Mouse (Mus musculus): ENCODE data around the gene Inpp5a. TPM values are rescaled to one million over a fixed set of nuclear protein-coding genes. Genes with fewer than 3 reads are reported as not detected.

Inpp5a gene
- polyA plus RNA-seq, 1 experiment from 2014 or later = 4.0 TPM

DNA sequence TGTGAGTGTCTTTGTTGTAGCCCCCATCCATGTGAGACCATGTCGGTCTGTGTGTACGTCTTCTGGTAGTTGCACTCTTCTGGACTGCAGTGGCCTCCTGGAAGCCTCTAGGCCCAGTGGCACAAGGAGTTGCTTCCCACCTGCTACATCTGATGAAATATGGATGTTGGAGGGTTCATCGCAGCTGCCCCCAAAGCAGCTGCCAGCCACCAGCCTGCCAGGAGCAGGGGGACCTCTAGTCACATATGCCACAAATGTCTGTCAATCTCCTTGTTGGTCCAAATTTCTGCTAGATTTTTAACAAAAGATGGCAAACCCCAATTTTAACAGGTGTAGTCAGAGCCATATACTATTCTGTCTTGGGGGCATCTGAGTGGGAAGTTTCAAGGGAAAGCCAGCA is 26.4 kb upstream of the Inpp5a start:
- Histone ChIP-seq H3K4me2 (no peak overlapping the region), H3K36me3 (no peaks in the 10 kb centered on the region), H3K4me3 (replicated peaks) (no peak overlapping the region), H3K9me3 (replicated peaks) (no peaks in the 10 kb centered on the region), H3K27ac (no peak overlapping the region), H3K9ac (no peak overlapping the region), H3K27me3 (no peaks in the 10 kb centered on the region), H3K4me1 (replicated peaks) (peaks cover 27% of the 10 kb centered on the region)
- ATAC-seq (ENCODE audit: low read depth) (no peak), DNase-seq (no peak)
- 88% methylated on average over 3 of the region's 3 CpGs for WGBS (ENCODE audit: insufficient replicate concordance)

DNA sequence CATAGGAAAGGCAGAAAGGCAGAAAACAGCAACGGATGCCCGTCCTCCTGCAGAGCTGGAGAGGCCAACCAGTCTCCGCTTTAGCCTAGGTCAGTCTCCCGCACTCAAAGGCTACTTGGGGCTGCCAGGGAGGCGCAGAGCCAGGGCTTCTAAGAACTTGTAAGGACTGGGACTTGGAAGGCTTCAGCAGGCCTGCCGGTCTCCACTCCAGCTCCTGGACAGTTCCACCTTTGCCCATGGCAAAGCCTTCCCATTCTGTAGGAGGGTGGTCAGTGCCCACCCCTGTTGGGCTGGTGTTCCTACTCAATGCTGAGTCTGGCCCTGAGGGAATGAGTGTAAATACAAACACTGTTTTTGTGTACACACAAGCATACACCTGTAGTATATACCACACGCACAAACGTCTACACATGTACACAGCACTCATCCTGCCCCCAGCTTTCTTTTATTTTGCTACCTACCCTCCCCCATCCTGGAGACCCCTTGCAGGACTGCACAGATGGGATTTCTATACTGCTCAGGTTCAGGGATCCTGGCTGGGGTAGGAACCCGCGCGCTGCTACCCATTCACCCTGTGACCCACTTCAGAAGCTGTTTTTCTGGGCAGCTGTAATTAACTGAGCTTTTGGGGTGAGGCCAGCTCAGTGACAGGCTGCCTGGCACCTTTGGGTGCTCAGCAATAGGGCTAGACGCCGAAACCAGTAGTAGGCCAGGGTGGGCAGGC is 25.5 kb upstream of the Inpp5a start:
- Histone ChIP-seq H3K27ac (peak overlapping the region; percentile 50), H3K4me3 (replicated peaks) (no peak overlapping the region), H3K4me2 (no peak overlapping the region), H3K9me3 (replicated peaks) (no peaks in the 10 kb centered on the region), H3K36me3 (no peaks in the 10 kb centered on the region), H3K27me3 (no peaks in the 10 kb centered on the region), H3K4me1 (replicated peaks) (peaks cover 33% of the 10 kb centered on the region), H3K9ac (no peak overlapping the region)
- DNase-seq = no peak
- no peak for ATAC-seq (ENCODE audit: low read depth)
- 72% methylated on average over 13 of the region's 13 CpGs for WGBS (ENCODE audit: insufficient replicate concordance)

DNA sequence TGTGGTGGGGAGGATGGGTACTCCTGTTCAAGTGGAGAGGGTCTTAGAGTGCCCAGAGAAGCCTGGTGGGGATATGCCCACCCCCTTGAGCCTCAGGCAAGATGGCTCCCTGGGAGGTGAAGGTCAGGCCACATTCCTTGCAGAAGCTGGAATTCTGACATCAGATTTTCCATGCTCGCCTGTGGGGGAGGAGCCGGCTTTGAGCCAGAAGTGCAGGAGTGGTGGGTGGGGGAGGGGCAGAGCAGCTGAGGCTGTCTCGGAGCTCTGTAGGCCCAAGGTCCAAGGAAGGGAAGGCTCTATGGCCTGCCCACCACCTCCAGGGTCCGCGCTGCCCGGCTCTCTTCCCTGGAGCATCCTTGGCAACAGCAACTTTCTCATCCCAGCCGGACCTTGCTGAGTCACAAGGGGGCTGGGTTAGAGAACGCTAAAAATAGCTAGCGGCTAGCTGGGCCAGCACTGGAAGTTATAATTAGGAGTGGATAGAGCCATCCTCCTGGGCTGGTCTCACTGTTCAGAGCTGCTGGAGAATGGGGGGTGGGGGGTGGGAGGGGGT is 24.8 kb upstream of the Inpp5a start:
- Histone ChIP-seq H3K4me1 (replicated peaks) (peaks cover 37% of the 10 kb centered on the region), H3K4me2 (0 out of 2 replicates have a peak overlapping the region, but pooled peaks have one; percentile 21), H3K27ac (peak overlapping the region; percentile 50; the same call in 1 of the 2 replicates), H3K9ac (no peak overlapping the region), H3K27me3 (no peaks in the 10 kb centered on the region), H3K36me3 (no peaks in the 10 kb centered on the region), H3K9me3 (replicated peaks) (no peaks in the 10 kb centered on the region), H3K4me3 (replicated peaks) (no peak overlapping the region)
- 15% methylated on average over 9 of the region's 9 CpGs for WGBS (ENCODE audit: insufficient replicate concordance)
- no peak for DNase-seq
- ATAC-seq (ENCODE audit: low read depth) = peak; percentile 30; the same call in 1 of the 2 replicates

DNA sequence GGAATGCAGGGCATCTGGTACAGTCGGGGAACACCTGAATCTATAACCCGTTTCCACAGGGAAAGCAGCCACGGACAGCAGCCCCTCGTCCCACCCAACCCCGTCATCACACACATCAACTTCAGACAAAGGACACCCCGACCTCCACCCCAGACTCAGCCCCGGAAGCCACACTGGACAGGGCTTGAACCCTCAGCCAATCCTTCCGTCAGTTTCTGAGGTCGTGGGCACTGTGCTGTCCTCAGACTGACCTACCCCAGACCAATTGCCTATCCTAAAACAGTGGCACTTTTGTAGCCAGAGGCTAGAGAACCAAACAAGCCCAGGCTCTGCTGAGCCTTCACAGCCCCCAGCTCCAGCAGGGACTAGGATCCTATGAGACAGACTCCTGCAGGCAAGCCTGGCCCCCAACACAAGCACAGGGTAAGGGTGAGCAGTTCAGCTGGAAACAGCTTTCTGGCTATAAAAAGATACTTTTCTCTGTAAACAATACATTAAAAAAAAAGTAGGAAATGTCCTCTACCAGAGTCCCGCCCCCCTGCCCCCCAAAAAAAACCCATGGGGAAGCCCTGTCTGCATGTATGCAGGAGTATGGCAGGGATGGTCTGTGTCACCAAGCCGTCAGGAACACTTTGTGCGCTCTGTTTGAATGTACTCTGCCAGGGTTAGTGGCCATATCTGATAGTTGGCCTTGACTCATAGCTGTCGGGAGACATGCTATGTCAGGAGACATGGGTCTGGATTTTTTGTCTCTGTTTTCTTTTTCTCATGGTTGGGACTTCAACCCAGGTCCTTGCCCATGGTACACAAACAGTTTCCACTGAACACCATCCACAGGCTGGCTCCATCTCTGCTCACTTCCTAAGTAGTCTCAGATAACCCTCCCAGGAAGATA is 23.7 kb upstream of the Inpp5a start:
- H3K9ac ChIP-seq = no peak overlapping the region
- no peaks in the 10 kb centered on the region for H3K27me3 ChIP-seq
- no peaks in the 10 kb centered on the region for H3K36me3 ChIP-seq
- H3K9me3 ChIP-seq (replicated peaks) = no peaks in the 10 kb centered on the region
- ATAC-seq (ENCODE audit: low read depth) = no peak
- 54% methylated on average over 13 of the region's 13 CpGs for WGBS (ENCODE audit: insufficient replicate concordance)
- H3K4me2 ChIP-seq = no peak overlapping the region
- H3K4me1 ChIP-seq (replicated peaks) = peaks cover 41% of the 10 kb centered on the region
- H3K27ac ChIP-seq = peak overlapping the region; percentile 39
- no peak for DNase-seq
- no peak overlapping the region for H3K4me3 ChIP-seq (replicated peaks)

DNA sequence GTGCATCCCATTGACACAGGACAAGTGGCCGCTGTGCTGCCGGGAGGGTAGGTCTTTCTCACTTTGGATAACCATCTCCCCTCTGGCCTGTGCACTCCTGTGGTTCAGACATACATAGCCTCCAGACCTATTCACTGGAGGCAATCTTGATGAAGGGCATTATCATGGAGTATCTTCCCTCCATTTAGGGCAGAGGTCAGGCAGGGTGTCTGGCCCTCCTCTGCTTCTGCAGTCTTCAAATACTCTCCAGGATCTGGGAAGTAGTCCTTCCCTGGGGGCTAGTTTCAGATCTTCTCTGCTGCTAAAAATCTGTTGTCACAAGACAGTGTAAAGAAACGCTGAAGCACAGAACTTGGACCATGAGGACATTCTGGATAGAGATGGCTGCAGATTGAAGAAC is 22.8 kb upstream of the Inpp5a start:
- Histone ChIP-seq H3K4me1 (replicated peaks) (peaks cover 41% of the 10 kb centered on the region), H3K27me3 (no peaks in the 10 kb centered on the region), H3K9ac (no peak overlapping the region), H3K36me3 (no peaks in the 10 kb centered on the region), H3K4me2 (no peak overlapping the region), H3K9me3 (replicated peaks) (no peaks in the 10 kb centered on the region), H3K27ac (no peak overlapping the region), H3K4me3 (replicated peaks) (no peak overlapping the region)
- WGBS (ENCODE audit: insufficient replicate concordance) = 60% methylated on average over 3 of the region's 3 CpGs
- DNase-seq (no peak), ATAC-seq (ENCODE audit: low read depth) (no peak)

DNA sequence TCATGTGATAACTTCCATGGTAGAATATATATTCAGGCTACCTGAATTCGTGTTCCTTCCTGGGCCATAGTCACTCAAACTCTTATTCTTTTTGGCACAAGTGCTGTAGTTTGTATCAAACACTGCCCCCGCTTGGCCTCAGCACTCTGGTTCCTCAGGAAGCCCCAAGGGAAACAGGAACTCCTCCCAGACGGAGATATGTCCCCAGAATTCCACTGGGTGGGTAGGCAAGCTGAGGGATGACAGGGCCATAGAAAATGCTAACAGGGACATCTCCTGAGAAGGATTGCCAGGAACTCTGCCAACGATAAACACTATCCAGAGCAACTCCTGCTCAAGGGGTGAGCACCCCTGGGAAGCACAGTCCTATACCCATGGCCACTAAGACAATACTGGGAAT is 22.4 kb upstream of the Inpp5a start:
- WGBS (ENCODE audit: insufficient replicate concordance) = 31% methylated on average over 4 of the region's 4 CpGs
- ATAC-seq (ENCODE audit: low read depth) (no peak), DNase-seq (no peak)
- no peak overlapping the region for H3K27ac ChIP-seq
- no peaks in the 10 kb centered on the region for H3K27me3 ChIP-seq
- H3K4me3 ChIP-seq (replicated peaks) = no peak overlapping the region
- no peaks in the 10 kb centered on the region for H3K36me3 ChIP-seq
- peaks cover 41% of the 10 kb centered on the region for H3K4me1 ChIP-seq (replicated peaks)
- H3K4me2 ChIP-seq = no peak overlapping the region
- no peak overlapping the region for H3K9ac ChIP-seq
- no peaks in the 10 kb centered on the region for H3K9me3 ChIP-seq (replicated peaks)

DNA sequence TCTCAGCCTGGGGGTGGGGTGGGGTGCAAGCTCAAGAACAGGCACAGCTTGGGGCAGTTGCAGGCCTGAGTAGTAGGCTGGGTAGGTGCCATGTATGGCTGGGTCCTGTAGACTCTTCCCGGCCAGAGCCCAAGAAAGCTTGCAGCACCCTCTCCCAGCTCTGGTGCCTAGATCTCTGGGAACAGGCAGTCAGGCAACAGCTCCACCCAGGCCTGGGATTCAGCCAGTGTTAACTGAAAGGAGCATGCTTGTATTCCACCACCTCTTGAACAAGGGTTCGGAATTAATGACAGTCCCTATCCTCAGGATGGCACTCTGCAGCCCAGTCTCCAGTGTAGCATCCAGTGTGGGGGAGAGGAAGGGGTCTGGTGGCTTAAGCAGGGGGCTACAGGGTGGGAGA is 20.7 kb upstream of the Inpp5a start:
- H3K9ac ChIP-seq = no peak overlapping the region

DNA sequence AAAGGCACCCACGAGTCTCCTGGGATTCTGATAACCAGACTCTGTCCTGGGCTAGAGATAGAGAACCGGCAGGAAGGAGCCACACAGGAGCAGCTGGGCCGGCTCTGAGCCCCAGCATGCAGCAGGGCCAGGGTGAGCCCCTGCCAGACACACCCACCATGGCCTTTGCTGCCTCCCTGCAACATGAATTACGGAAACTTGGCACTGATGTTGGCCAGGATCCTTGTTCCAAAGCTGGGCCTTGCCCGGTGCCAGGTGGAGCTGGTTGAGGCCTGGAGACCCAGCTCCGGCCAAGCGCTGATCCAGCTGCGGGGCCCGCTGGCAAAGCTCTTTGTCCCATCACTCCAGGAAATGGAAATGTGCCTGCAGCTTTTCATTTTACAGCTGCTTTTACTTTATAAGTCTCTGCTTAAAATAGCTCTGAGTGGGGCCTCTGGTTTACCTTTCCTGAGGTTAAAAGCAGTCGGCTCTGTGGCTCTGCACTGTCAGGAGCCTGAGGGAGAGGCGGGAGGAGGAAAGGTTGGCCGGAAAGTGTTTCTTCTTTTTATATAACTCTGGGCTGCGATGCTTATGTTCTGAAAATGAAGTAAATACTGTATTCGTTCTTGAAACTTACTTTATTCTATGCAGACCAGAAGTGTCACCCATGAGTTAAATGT is 20.1 kb upstream of the Inpp5a start:
- Histone ChIP-seq H3K4me3 (replicated peaks) (no peak overlapping the region), H3K27me3 (no peaks in the 10 kb centered on the region), H3K9ac (no peak overlapping the region), H3K27ac (peak overlapping the region; percentile 55; the same call in 1 of the 2 replicates), H3K4me1 (replicated peaks) (peaks cover 38% of the 10 kb centered on the region), H3K36me3 (no peaks in the 10 kb centered on the region), H3K9me3 (replicated peaks) (no peaks in the 10 kb centered on the region), H3K4me2 (no peak overlapping the region)
- ATAC-seq (ENCODE audit: low read depth) (no peak), DNase-seq (no peak)
- 60% methylated on average over 14 of the region's 14 CpGs for WGBS (ENCODE audit: insufficient replicate concordance)

More for the DNA sequence above, 20.7 kb upstream of the Inpp5a start:
- DNase-seq (no peak), ATAC-seq (ENCODE audit: low read depth) (no peak)
- peak overlapping the region; percentile 55; the same call in 1 of the 2 replicates for H3K27ac ChIP-seq
- H3K27me3 ChIP-seq = no peaks in the 10 kb centered on the region
- no peak overlapping the region for H3K4me2 ChIP-seq
- no peak overlapping the region for H3K4me3 ChIP-seq (replicated peaks)
- H3K4me1 ChIP-seq (replicated peaks) = peaks cover 41% of the 10 kb centered on the region
- H3K9me3 ChIP-seq (replicated peaks) = no peaks in the 10 kb centered on the region
- WGBS (ENCODE audit: insufficient replicate concordance) = 50% methylated on average over 2 of the region's 2 CpGs
- no peaks in the 10 kb centered on the region for H3K36me3 ChIP-seq

DNA sequence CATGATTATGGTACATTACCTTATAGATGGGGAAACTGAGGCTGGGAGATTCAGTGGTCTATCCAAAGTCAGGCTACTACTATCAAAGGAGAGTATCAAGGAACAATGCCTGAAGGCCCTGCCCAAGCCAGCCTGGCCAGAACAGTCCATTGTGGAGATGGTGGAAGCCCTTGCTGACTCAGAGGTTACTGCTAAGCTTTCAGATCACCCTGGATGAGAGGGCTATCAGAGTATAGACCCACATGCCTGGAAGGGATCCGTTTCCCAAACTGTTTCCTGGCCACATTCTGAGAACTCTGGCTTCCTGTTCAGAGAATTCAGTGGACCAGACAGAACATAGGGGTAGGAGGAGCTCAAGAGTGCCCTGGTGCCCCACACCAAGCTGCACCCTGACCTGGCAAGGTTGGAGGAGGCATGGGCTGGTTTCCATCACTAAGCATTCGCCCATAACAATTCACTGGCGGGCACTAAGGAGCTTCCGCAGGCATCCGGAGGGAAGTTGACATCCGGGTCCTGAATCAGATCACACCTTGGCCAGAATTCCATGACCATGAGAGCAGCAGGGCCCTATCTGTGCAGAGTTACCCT is 19.3 kb upstream of the Inpp5a start:
- Histone ChIP-seq H3K9me3 (replicated peaks) (no peaks in the 10 kb centered on the region), H3K27ac (no peak overlapping the region), H3K4me1 (replicated peaks) (peaks cover 31% of the 10 kb centered on the region), H3K36me3 (no peaks in the 10 kb centered on the region), H3K9ac (no peak overlapping the region), H3K27me3 (no peaks in the 10 kb centered on the region), H3K4me3 (replicated peaks) (no peak overlapping the region), H3K4me2 (no peak overlapping the region)
- 68% methylated on average over 6 of the region's 6 CpGs for WGBS (ENCODE audit: insufficient replicate concordance)
- ATAC-seq (ENCODE audit: low read depth) (no peak), DNase-seq (no peak)

DNA sequence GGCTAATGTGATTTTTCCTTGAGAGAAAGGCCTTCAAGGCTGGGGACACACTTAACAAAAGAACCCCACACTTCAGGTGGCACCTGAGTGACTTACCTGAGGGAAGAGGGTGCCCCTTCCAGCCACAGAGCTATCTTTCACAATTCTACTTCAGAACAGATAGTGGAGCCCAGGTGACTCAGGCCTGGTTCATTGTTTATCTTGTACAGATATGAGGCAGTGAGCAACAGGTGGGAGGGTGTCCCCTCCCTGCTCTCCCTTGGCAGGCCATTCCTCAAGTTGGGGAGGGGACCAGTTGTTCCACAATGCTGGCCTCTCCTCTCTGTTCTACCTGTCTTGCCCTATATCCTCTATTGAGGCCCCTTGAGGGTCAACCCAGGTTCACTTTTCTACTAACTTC is 17.5 kb upstream of the Inpp5a start:
- no peaks in the 10 kb centered on the region for H3K27me3 ChIP-seq
- no peak overlapping the region for H3K27ac ChIP-seq
- ATAC-seq (ENCODE audit: low read depth) (no peak), DNase-seq (no peak)
- peaks cover 14% of the 10 kb centered on the region for H3K4me1 ChIP-seq (replicated peaks)
- H3K36me3 ChIP-seq = no peaks in the 10 kb centered on the region
- H3K9me3 ChIP-seq (replicated peaks) = no peaks in the 10 kb centered on the region
- no peak overlapping the region for H3K4me3 ChIP-seq (replicated peaks)
- H3K9ac ChIP-seq = no peak overlapping the region
- no peak overlapping the region for H3K4me2 ChIP-seq

DNA sequence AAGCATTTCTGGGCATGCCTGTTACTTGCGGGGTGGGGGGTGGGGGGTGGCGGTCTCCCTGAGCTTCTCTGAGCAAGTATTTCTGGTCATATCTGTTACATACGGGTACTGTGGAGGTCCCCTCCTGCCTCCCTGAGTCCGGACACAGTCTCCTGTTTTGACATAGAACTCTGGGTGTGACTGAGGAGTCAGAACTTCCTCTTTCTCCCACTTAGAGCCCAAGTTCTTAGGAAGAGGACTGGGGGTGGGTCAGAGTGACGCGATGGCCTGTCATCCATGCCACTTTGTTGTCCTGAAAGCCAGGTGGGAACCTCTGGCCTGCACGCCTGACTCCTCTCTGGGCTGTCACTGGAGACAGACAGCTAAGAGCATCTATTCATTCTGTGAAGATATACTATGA is 11.5 kb upstream of the Inpp5a start:
- Histone ChIP-seq H3K9me3 (replicated peaks) (no peaks in the 10 kb centered on the region), H3K9ac (no peak overlapping the region), H3K27ac (no peak overlapping the region), H3K4me1 (replicated peaks) (no peaks in the 10 kb centered on the region), H3K27me3 (no peaks in the 10 kb centered on the region), H3K4me2 (no peak overlapping the region), H3K4me3 (replicated peaks) (no peak overlapping the region), H3K36me3 (no peaks in the 10 kb centered on the region)
- no peak for ATAC-seq (ENCODE audit: low read depth)
- WGBS (ENCODE audit: insufficient replicate concordance) = 20% methylated on average over 7 of the region's 7 CpGs
- no peak for DNase-seq

Measured in liver, embryonic 13.5 days (tissue).